In the genomic region with DNA sequence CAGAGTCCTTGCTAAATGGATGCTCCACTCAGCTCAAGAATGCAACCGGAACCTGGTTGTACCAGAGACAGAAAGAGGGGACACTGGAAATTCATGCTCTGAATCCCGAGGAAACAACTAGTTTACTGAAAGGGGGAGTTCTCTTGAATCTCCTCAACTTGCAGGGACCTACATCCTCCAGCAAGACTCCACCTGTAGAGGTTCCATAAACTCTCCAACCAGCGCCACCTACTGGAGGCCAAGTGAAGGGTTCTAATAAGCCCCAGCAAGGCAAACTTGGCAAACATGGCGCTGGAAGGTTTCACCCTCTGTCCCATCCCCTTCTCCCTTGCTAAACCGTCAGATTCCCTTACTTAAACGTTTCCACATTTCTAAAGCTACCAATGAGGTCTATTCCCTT, we compare ENCODE assay signal across 9 mouse cellular contexts.
A peak's percentile ranks its signal among the peaks of the same experiment; 100 is the strongest.
DNase-seq lines count a peak whose midpoint lies in the region; ATAC-seq and TF ChIP-seq lines count a peak whose summit lies in the region.
"Had no signal": no experiment of that assay in that cellular context is flagged by ENCODE, and none has a peak within 500 bp of the region (broad histone marks: within the 10 kb centered on the region; RNA-seq: fewer than 3 reads in every experiment).

No protein-coding gene starts in this region.

- no peaks in the 10 kb centered on the region for H3K27me3 ChIP-seq in forebrain, postnatal 0 days (ENCODE audit: insufficient read depth, low read length)
- no peaks in the 10 kb centered on the region for H3K27me3 ChIP-seq in forebrain, embryonic 15.5 days
- H3K27me3 ChIP-seq in midbrain, embryonic 14.5 days (ENCODE audit: control insufficient read depth, insufficient read depth, low read length): no peaks in the 10 kb centered on the region
- H3K27me3 ChIP-seq in midbrain, embryonic 15.5 days (replicated peaks): no peaks in the 10 kb centered on the region
- H3K27me3 ChIP-seq: lung, embryonic 15.5 days had no signal

- peak; percentile 52 for TF ChIP-seq CTCF in forebrain, postnatal 0 days (IDR thresholded peaks at IDR 0.05; ENCODE audit: low read depth)

- no peaks in the 10 kb centered on the region for H3K4me1 ChIP-seq in forebrain, postnatal 0 days (ENCODE audit: insufficient read depth)
- H3K4me1 ChIP-seq in forebrain, embryonic 15.5 days: peaks cover 7% of the 10 kb centered on the region; the same call in 1 of the 2 replicates
- H3K4me1 ChIP-seq in midbrain, embryonic 14.5 days (ENCODE audit: control insufficient read depth, insufficient read depth, low read length): no peaks in the 10 kb centered on the region
- no peaks in the 10 kb centered on the region for H3K4me1 ChIP-seq in midbrain, embryonic 15.5 days
- H3K4me1 ChIP-seq: lung, embryonic 15.5 days had no signal

- no peak overlapping the region for H3K9ac ChIP-seq in forebrain, postnatal 0 days
- no peak overlapping the region for H3K9ac ChIP-seq in forebrain, embryonic 15.5 days (replicated peaks)
- H3K9ac ChIP-seq in midbrain, embryonic 14.5 days (replicated peaks; ENCODE audit: low read length): no peak overlapping the region
- H3K9ac ChIP-seq in midbrain, embryonic 15.5 days: no peak overlapping the region
- H3K9ac ChIP-seq: lung, embryonic 15.5 days had no signal

- H3K9me3 ChIP-seq in forebrain, postnatal 0 days (ENCODE audit: low read length): no peaks in the 10 kb centered on the region
- H3K9me3 ChIP-seq in forebrain, embryonic 15.5 days: no peaks in the 10 kb centered on the region
- no peaks in the 10 kb centered on the region for H3K9me3 ChIP-seq in midbrain, embryonic 14.5 days (ENCODE audit: control insufficient read depth, low read length)
- no peaks in the 10 kb centered on the region for H3K9me3 ChIP-seq in midbrain, embryonic 15.5 days
- H3K9me3 ChIP-seq: lung, embryonic 15.5 days had no signal

- DNase-seq in forebrain, postnatal 0 days: no peak
- peak; percentile 58 for DNase-seq in midbrain, embryonic 14.5 days
- DNase-seq in cerebellum, postnatal 36 days: peak; percentile 65 to 71
- peak; percentile 32 to 40 for DNase-seq in layer of hippocampus, postnatal 14 days (ENCODE audit: low spot score in 2 of 2)
- peak; percentile 41 for DNase-seq in retina, embryonic 14.5 days (ENCODE audit: low spot score)
- no peak for DNase-seq in spleen, postnatal 36 days (ENCODE audit: low spot score in 2 of 2)

- no peak overlapping the region for H3K27ac ChIP-seq in forebrain, postnatal 0 days (ENCODE audit: low read depth, low read length)
- H3K27ac ChIP-seq in forebrain, embryonic 15.5 days (replicated peaks): no peak overlapping the region
- no peak overlapping the region for H3K27ac ChIP-seq in midbrain, embryonic 14.5 days (replicated peaks; ENCODE audit: low read depth, low read length)
- no peak overlapping the region for H3K27ac ChIP-seq in midbrain, embryonic 15.5 days
- H3K27ac ChIP-seq: lung, embryonic 15.5 days had no signal

- no peak for ATAC-seq in forebrain, postnatal 0 days
- ATAC-seq in forebrain, embryonic 15.5 days (replicated peaks): no peak
- no peak for ATAC-seq in midbrain, embryonic 14.5 days (ENCODE audit: low FRiP score, low TSS enrichment)
- ATAC-seq in midbrain, embryonic 15.5 days (replicated peaks): no peak

- 40% methylated on average over 6 of the region's 6 CpGs for WGBS in forebrain, postnatal 0 days
- 44% methylated on average over 6 of the region's 6 CpGs for WGBS in forebrain, embryonic 15.5 days
- WGBS in midbrain, embryonic 14.5 days: 38% methylated on average over 6 of the region's 6 CpGs
- 48% methylated on average over 6 of the region's 6 CpGs for WGBS in midbrain, embryonic 15.5 days

- no peaks in the 10 kb centered on the region for H3K36me3 ChIP-seq in forebrain, postnatal 0 days (ENCODE audit: insufficient read depth)
- H3K36me3 ChIP-seq in forebrain, embryonic 15.5 days: no peaks in the 10 kb centered on the region
- H3K36me3 ChIP-seq in midbrain, embryonic 14.5 days (ENCODE audit: control insufficient read depth, insufficient read depth, low read length): no peaks in the 10 kb centered on the region
- no peaks in the 10 kb centered on the region for H3K36me3 ChIP-seq in midbrain, embryonic 15.5 days (replicated peaks)
- H3K36me3 ChIP-seq: lung, embryonic 15.5 days had no signal

- no peak overlapping the region for H3K4me3 ChIP-seq in forebrain, postnatal 0 days (ENCODE audit: low read depth, low read length)
- no peak overlapping the region for H3K4me3 ChIP-seq in forebrain, embryonic 15.5 days
- no peak overlapping the region for H3K4me3 ChIP-seq in midbrain, embryonic 14.5 days (replicated peaks; ENCODE audit: low read depth, low read length)
- H3K4me3 ChIP-seq in midbrain, embryonic 15.5 days: no peak overlapping the region
- H3K4me3 ChIP-seq: lung, embryonic 15.5 days had no signal

- H3K4me2 ChIP-seq in forebrain, postnatal 0 days (ENCODE audit: low read depth): no peak overlapping the region
- H3K4me2 ChIP-seq in forebrain, embryonic 15.5 days (replicated peaks): no peak overlapping the region
- no peak overlapping the region for H3K4me2 ChIP-seq in midbrain, embryonic 14.5 days (ENCODE audit: low read length)
- no peak overlapping the region for H3K4me2 ChIP-seq in midbrain, embryonic 15.5 days
- H3K4me2 ChIP-seq: lung, embryonic 15.5 days had no signal

Comparison
In these comparisons a context has a peak if more than half of its experiments do, and no peak if none do; other contexts are left out.
1. DNase-seq: peak in midbrain, embryonic 14.5 days (single experiment), cerebellum, postnatal 36 days (2 of 2), layer of hippocampus, postnatal 14 days (2 of 2) and retina, embryonic 14.5 days (single experiment); none in forebrain, postnatal 0 days (single experiment) and spleen, postnatal 36 days (0 of 2).